ENCODE assay signal across 22 mouse cellular contexts in genomic region chr2:162950776-162951175, GRCm38 (mm10). TPM values are rescaled to one million over a fixed set of nuclear protein-coding genes. Genes with fewer than 3 reads are reported as not detected.
A peak's percentile ranks its signal among the peaks of the same experiment; 100 is the strongest.
DNase-seq lines count a peak whose midpoint lies in the region; TF ChIP-seq lines count a peak whose summit lies in the region.
"Had no signal": no experiment of that assay in that cellular context is flagged by ENCODE, and none has a peak within 500 bp of the region (broad histone marks: within the 10 kb centered on the region; RNA-seq: fewer than 3 reads in every experiment).

No protein-coding gene starts in this region.

- no peak overlapping the region for H3K27ac ChIP-seq in layer of hippocampus, adult 2 months
- H3K27ac ChIP-seq: embryonic facial prominence, embryonic 13.5 days; embryonic facial prominence, embryonic 15.5 days; forebrain, embryonic 10.5 days; forebrain, embryonic 12.5 days had no signal

- TF ChIP-seq CTCF in layer of hippocampus, adult 2 months (conservative IDR thresholded peaks at IDR 0.05) = no peak

- DNase-seq in ES-CJ7 (ENCODE audit: low read depth, low spot score) (peak; percentile 69), NIH3T3 (ENCODE audit: low read depth) (peak; percentile 27), R1 (ENCODE audit: low read depth, low spot score) (peak; percentile 54)
- DNase-seq in layer of hippocampus, postnatal 10 days (ENCODE audit: low spot score in 2 of 2) = no peak
- no peak for DNase-seq in layer of hippocampus, adult 2 months (ENCODE audit: low spot score in 2 of 2)
- DNase-seq: adrenal gland, adult 2 months; adrenal gland, postnatal 10 days; adrenal gland, postnatal 25 days; cerebellum, adult 11 months; cerebellum, adult 18-20 months; cerebellum, adult 8-10 months; cerebellum, adult 9-11 months; cerebellum, postnatal 14 days; cerebellum, postnatal 36 days; embryo, embryonic 11 days had no signal

- H3K4me3 ChIP-seq in layer of hippocampus, adult 2 months = no peak overlapping the region
- H3K4me3 ChIP-seq: embryonic facial prominence, embryonic 13.5 days; embryonic facial prominence, embryonic 15.5 days; erythroblast, embryonic 14.5 days; forebrain, embryonic 10.5 days; forebrain, embryonic 12.5 days had no signal

RNA-seq across cellular contexts. Expression of gene L3mbtl1, which starts 7.5 kb away (rescaled TPM):
- 10 to 100 TPM; 25.9 to 30.1 TPM for total RNA-seq in layer of hippocampus, postnatal 10 days (2021)
- 10 to 100 TPM; 10.1 to 14.0 TPM for total RNA-seq in layer of hippocampus, adult 2 months (2021)
- total RNA-seq: common myeloid progenitor, adult 5-6 weeks; G1E had no signal

RNA-seq across cellular contexts. Expression of gene Srsf6, which starts 19.4 kb away (rescaled TPM):
- 100 to 1,000 TPM; 127 to 146 TPM for total RNA-seq in layer of hippocampus, postnatal 10 days (2021)
- total RNA-seq in layer of hippocampus, adult 2 months (2021) = 100 to 1,000 TPM; 106 to 113 TPM

RNA-seq across cellular contexts. Expression of gene Sgk2, which starts 36.4 kb away (rescaled TPM):
- total RNA-seq in layer of hippocampus, postnatal 10 days (2021) = under 1 TPM; 0.27 to 0.34 TPM
- under 1 TPM; 0.54 to 0.97 TPM for total RNA-seq in layer of hippocampus, adult 2 months (2021)
- total RNA-seq: G1E had no signal

Comparison
In these comparisons a context has a peak if more than half of its experiments do, and no peak if none do; other contexts are left out.
1. DNase-seq: peak in ES-CJ7 (single experiment), NIH3T3 (single experiment) and R1 (single experiment); none in layer of hippocampus, postnatal 10 days (0 of 2) and layer of hippocampus, adult 2 months (0 of 2).